Mouse (Mus musculus): ENCODE data around the gene Gm10300. TPM values are rescaled to one million over a fixed set of nuclear protein-coding genes. Genes with fewer than 3 reads are reported as not detected.

Gene Gm10300
- polyA plus RNA-seq, 1 experiment from 2014 or later = not detected

DNA sequence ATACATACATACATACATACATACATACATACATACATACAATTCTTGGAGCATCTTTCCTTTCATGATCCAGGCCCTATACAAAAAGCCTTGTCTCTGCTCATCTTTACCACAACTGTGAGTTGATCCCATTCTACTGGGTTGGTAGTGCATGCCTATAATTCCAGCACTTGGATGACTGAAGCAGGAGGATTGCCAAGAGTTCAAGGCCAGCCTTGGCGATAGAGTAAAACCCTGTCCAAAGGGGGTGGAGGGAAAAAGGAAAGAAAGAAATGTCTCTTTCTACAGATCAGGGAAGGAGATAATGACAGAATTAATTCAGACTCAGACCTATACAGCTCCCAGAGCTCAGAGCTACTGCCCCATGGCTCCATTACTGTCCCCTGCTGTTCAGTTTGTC lies 48.7 kb downstream of the Gm10300 start:
- no peaks in the 10 kb centered on the region for H3K9me3 ChIP-seq (ENCODE audit: control insufficient read depth, low read length)
- no peak overlapping the region for H3K9ac ChIP-seq
- no peaks in the 10 kb centered on the region for H3K36me3 ChIP-seq (replicated peaks; ENCODE audit: control insufficient read depth, insufficient read depth)
- ATAC-seq (ENCODE audit: low FRiP score) (no peak), DNase-seq (ENCODE audit: low spot score) (no peak)
- H3K4me3 ChIP-seq (replicated peaks; ENCODE audit: low read length) = no peak overlapping the region
- WGBS = 86% methylated on average over 1 of the region's 1 CpGs
- H3K27me3 ChIP-seq (ENCODE audit: control insufficient read depth, insufficient read depth, low read length) = no peaks in the 10 kb centered on the region
- H3K27ac ChIP-seq = no peak overlapping the region
- H3K4me2 ChIP-seq (replicated peaks) = no peak overlapping the region
- H3K4me1 ChIP-seq (replicated peaks; ENCODE audit: control insufficient read depth, insufficient read depth, low read length) = no peaks in the 10 kb centered on the region

Other genes with a start within 250 kb of the Gm10300 start
- 19.8 and 20.0 TPM in 2 replicates for gene Ptpru, start 236.4 kb upstream of the Gm10300 start, polyA plus RNA-seq (2014; fragmentation: Nextera tagmentation; extraction: Ambion mirVana)
- gene Mecr, start 231.2 kb upstream of the Gm10300 start, polyA plus RNA-seq (2014; fragmentation: Nextera tagmentation; extraction: Ambion mirVana) = 29.2 and 32.6 TPM in 2 replicates
- gene Srsf4, start 201.1 kb upstream of the Gm10300 start, polyA plus RNA-seq (2014; fragmentation: Nextera tagmentation; extraction: Ambion mirVana) = 87.0 and 94.2 TPM in 2 replicates
- 0.19 and 0.20 TPM in 2 replicates for gene Tmem200b, start 152.9 kb upstream of the Gm10300 start, polyA plus RNA-seq (2014; fragmentation: Nextera tagmentation; extraction: Ambion mirVana)
- gene Epb41, start 624 bp downstream of the Gm10300 start, polyA plus RNA-seq (2014; fragmentation: Nextera tagmentation; extraction: Ambion mirVana) = 73.3 and 82.9 TPM in 2 replicates
- gene Oprd1, start 69.8 kb downstream of the Gm10300 start, polyA plus RNA-seq (2014; fragmentation: Nextera tagmentation; extraction: Ambion mirVana) = 0.50 and 0.63 TPM in 2 replicates
- gene Ythdf2, start 137.6 kb downstream of the Gm10300 start, polyA plus RNA-seq (2014; fragmentation: Nextera tagmentation; extraction: Ambion mirVana) = 119 and 122 TPM in 2 replicates
- gene Gmeb1, start 186.9 kb downstream of the Gm10300 start, polyA plus RNA-seq (2014; fragmentation: Nextera tagmentation; extraction: Ambion mirVana) = 34.7 and 36.7 TPM in 2 replicates
- 38.0 and 40.8 TPM in 2 replicates for gene Taf12, start 199.7 kb downstream of the Gm10300 start, polyA plus RNA-seq (2014; fragmentation: Nextera tagmentation; extraction: Ambion mirVana)
- 0.95 and 1.5 TPM in 2 replicates for gene Rab42, start 228.7 kb downstream of the Gm10300 start, polyA plus RNA-seq (2014; fragmentation: Nextera tagmentation; extraction: Ambion mirVana)

All from hindbrain, embryonic 14.5 days (tissue).